Comparison of ENCODE assay signal across 25 mouse cellular contexts in the genomic region with DNA sequence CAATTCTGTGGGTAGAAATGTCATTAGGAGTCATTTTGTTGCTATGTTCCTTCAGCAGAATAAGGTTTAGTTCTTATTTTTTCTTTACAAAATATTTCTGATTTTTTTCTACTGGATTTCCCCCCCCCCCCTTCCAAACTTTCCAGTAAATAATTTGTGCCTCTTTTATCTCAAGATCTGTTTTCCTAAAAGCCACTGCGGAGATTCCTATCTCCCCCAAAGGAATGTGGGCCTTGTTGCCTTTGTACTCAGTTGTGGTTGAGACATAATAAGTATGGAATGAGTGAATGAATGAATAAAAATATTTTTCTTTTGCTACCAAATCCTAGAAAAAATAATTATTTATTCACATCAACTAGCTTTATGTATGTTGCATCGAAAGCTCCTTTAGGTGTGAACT. TPM values are rescaled to one million over a fixed set of nuclear protein-coding genes. Genes with fewer than 3 reads are reported as not detected.
A peak's percentile ranks its signal among the peaks of the same experiment; 100 is the strongest.
DNase-seq lines count a peak whose midpoint lies in the region; ATAC-seq and TF ChIP-seq lines count a peak whose summit lies in the region.
"Had no signal": no experiment of that assay in that cellular context is flagged by ENCODE, and none has a peak within 500 bp of the region (broad histone marks: within the 10 kb centered on the region; RNA-seq: fewer than 3 reads in every experiment).

No protein-coding gene starts in this region.

- H3K27me3 ChIP-seq in kidney, postnatal 0 days (ENCODE audit: insufficient read depth, low read length) = no peaks in the 10 kb centered on the region
- H3K27me3 ChIP-seq: embryonic facial prominence, embryonic 13.5 days; embryonic facial prominence, embryonic 15.5 days; forebrain, embryonic 12.5 days had no signal

- H3K9me3 ChIP-seq in kidney, postnatal 0 days (replicated peaks; ENCODE audit: low read length) = no peaks in the 10 kb centered on the region
- H3K9me3 ChIP-seq: embryonic facial prominence, embryonic 13.5 days; embryonic facial prominence, embryonic 15.5 days; forebrain, embryonic 10.5 days; forebrain, embryonic 12.5 days had no signal

- no peaks in the 10 kb centered on the region for H3K36me3 ChIP-seq in kidney, postnatal 0 days (ENCODE audit: insufficient read depth, low read length)
- H3K36me3 ChIP-seq: embryonic facial prominence, embryonic 13.5 days; embryonic facial prominence, embryonic 15.5 days; forebrain, embryonic 10.5 days; forebrain, embryonic 12.5 days had no signal

- ATAC-seq in kidney, postnatal 0 days (replicated peaks; ENCODE audit: low FRiP score, low read depth) = no peak
- no peak for ATAC-seq in erythroblast, adult 5-6 weeks (replicated peaks; ENCODE audit: low FRiP score, poor library complexity, severe bottlenecking)
- ATAC-seq: activated CD4-positive, CD25-positive, alpha-beta regulatory T cell, adult 4 months; forebrain, embryonic 14.5 days; forebrain, embryonic 16.5 days; Patski had no signal

- no peak for TF ChIP-seq CTCF in kidney, postnatal 0 days (IDR thresholded peaks at IDR 0.05; ENCODE audit: low read depth)
- TF ChIP-seq CTCF in embryonic fibroblast, embryonic 13.5 days (IDR thresholded peaks at IDR 0.05; ENCODE audit: borderline replicate concordance, insufficient read depth, low read length) = no peak

- H3K4me1 ChIP-seq in kidney, postnatal 0 days (replicated peaks; ENCODE audit: insufficient read depth, low read length) = no peaks in the 10 kb centered on the region
- no peaks in the 10 kb centered on the region; the same call in none of the 2 replicates for H3K4me1 ChIP-seq in embryonic fibroblast, embryonic 13.5 days (ENCODE audit: control insufficient read depth, insufficient read depth, low read length)
- H3K4me1 ChIP-seq: embryonic facial prominence, embryonic 13.5 days; embryonic facial prominence, embryonic 15.5 days; forebrain, embryonic 10.5 days had no signal

- H3K4me3 ChIP-seq in kidney, postnatal 0 days (replicated peaks; ENCODE audit: low read depth, low read length) = no peak overlapping the region
- no peak overlapping the region for H3K4me3 ChIP-seq in embryonic fibroblast, embryonic 13.5 days (ENCODE audit: insufficient read depth, low read length)
- H3K4me3 ChIP-seq: embryonic facial prominence, embryonic 13.5 days; embryonic facial prominence, embryonic 15.5 days; erythroblast, embryonic 14.5 days; forebrain, embryonic 10.5 days; forebrain, embryonic 12.5 days had no signal

- H3K27ac ChIP-seq in kidney, postnatal 0 days = no peak overlapping the region
- peak overlapping the region; percentile 54 for H3K27ac ChIP-seq in embryonic fibroblast, embryonic 13.5 days (ENCODE audit: insufficient read depth, low read length)
- H3K27ac ChIP-seq: embryonic facial prominence, embryonic 13.5 days; embryonic facial prominence, embryonic 15.5 days; forebrain, embryonic 10.5 days; forebrain, embryonic 12.5 days had no signal

- no peak overlapping the region for H3K4me2 ChIP-seq in kidney, postnatal 0 days (ENCODE audit: low read length)
- H3K4me2 ChIP-seq: embryonic facial prominence, embryonic 13.5 days; embryonic facial prominence, embryonic 15.5 days; forebrain, embryonic 12.5 days had no signal

- no peak for TF ChIP-seq POLR2A in embryonic fibroblast, embryonic 13.5 days (IDR thresholded peaks at IDR 0.05; ENCODE audit: low read depth, low read length)

- H3K9ac ChIP-seq in kidney, postnatal 0 days (ENCODE audit: low read depth, low read length) = no peak overlapping the region
- H3K9ac ChIP-seq: embryonic facial prominence, embryonic 13.5 days; embryonic facial prominence, embryonic 15.5 days; forebrain, embryonic 12.5 days had no signal

- WGBS in kidney, postnatal 0 days = 75% methylated on average over 2 of the region's 2 CpGs

- DNase-seq in kidney, postnatal 0 days (ENCODE audit: low spot score) = peak; percentile 8
- no peak for DNase-seq in kidney, adult 18-20 months
- no peak for DNase-seq in cerebellum, postnatal 4 days (ENCODE audit: low spot score in 2 of 2)
- DNase-seq: adrenal gland, adult 8-10 months; adrenal gland, postnatal 14 days; adrenal gland, postnatal 36 days; cerebellum, adult 11-12 months; cerebellum, adult 2 months; cerebellum, adult 9-10 months; cerebellum, postnatal 10 days; cerebellum, postnatal 25 days; embryo, embryonic 11 days had no signal

RNA-seq across cellular contexts. Expression of a gene that starts 28.9 kb away (rescaled TPM):
- 0.25 and 0.26 TPM in 2 replicates for polyA plus RNA-seq in kidney, postnatal 0 days (2015; fragmentation: Nextera tagmentation; extraction: Ambion mirVana)
- 0.67 and 1.1 TPM in 2 replicates for polyA plus RNA-seq in embryonic fibroblast, embryonic 13.5 days (2011; ENCODE audit: insufficient read length, low read depth, missing spikeins)
- total RNA-seq in erythroblast, adult 5-6 weeks (2015; ENCODE audit: low replicate concordance) = not detected in 2 replicates
- not detected in 2 replicates for total RNA-seq in erythroblast, adult 5-6 weeks (2017; ENCODE audit: low replicate concordance)
- total RNA-seq: common myeloid progenitor, adult 5-6 weeks; MEL had no signal
- polyA plus RNA-seq: activated CD4-positive, CD25-positive, alpha-beta regulatory T cell, adult 4 months; erythroblast, embryonic 14.5 days; Patski had no signal
